Mouse (Mus musculus) adrenal gland (tissue): ENCODE measurements around the gene Pfkl.
"Not testable (repeated sequence)": the region's sequence is repeated elsewhere in the genome, so short reads cannot be mapped to it uniquely, and the experiment has no call there.

ENCODE experiments used
- intact Hi-C: fragments of 180-260 bp; cut with DNase I; formaldehyde crosslinking; loops from one replicate; pipeline ENCODE4 v1.15.1; 2025
- long read RNA-seq, 2 experiments: library from polyadenylated mRNA; unstranded; transcript quantifications; one replicate each; pipeline ENCODE4 v2.0.0; 2020; ENCODE audit warnings: borderline replicate concordance in 1 of 2; ENCODE audit not compliant: insufficient replicate concordance in 1 of 2

Gene Pfkl
- long read RNA-seq, experiment 1, transcript Pfkl-201 (22 exons, 3,730 nt): major isoform, 27 of 42 reads
- long read RNA-seq, experiment 1, partial matches to known transcripts: 8 of 42 reads
- long read RNA-seq, experiment 1, other reads (novel, unspliced or antisense): 5 of 42 reads
- long read RNA-seq, experiment 2, transcript Pfkl-201 (22 exons, 3,730 nt): major isoform, 49 of 58 reads
- long read RNA-seq, experiment 2, partial matches to known transcripts: 6 of 58 reads
- long read RNA-seq, experiment 2, other reads (novel, unspliced or antisense): 1 of 58 reads

DNA sequence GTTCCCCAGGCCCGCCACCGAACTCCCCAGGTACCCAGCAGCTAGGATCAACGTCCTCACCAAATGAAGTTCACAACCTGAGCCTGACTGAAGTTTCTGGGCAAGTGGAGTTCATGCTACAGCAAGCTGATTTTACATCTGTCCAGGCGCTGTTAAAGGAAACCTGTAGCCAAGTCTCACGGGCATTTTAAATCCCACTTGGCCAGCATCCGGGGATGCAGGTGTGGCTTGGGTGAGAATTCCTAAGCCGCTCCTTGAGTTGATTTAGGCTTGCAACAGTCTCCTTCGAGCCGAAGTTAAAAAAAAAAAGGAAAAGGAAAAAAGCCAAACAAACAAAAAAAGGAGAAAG lies at the start of gene Pfkl:
Pfkl (minus strand) TSS at position 139 of the 349 bp plus-strand sequence.
- intact Hi-C loops: no loop called here

- intact Hi-C loops: no loop called here
Measured at GRCm38 (mm10) chr10:78057056-78057455, 47.2 kb upstream of the Pfkl start.

DNA sequence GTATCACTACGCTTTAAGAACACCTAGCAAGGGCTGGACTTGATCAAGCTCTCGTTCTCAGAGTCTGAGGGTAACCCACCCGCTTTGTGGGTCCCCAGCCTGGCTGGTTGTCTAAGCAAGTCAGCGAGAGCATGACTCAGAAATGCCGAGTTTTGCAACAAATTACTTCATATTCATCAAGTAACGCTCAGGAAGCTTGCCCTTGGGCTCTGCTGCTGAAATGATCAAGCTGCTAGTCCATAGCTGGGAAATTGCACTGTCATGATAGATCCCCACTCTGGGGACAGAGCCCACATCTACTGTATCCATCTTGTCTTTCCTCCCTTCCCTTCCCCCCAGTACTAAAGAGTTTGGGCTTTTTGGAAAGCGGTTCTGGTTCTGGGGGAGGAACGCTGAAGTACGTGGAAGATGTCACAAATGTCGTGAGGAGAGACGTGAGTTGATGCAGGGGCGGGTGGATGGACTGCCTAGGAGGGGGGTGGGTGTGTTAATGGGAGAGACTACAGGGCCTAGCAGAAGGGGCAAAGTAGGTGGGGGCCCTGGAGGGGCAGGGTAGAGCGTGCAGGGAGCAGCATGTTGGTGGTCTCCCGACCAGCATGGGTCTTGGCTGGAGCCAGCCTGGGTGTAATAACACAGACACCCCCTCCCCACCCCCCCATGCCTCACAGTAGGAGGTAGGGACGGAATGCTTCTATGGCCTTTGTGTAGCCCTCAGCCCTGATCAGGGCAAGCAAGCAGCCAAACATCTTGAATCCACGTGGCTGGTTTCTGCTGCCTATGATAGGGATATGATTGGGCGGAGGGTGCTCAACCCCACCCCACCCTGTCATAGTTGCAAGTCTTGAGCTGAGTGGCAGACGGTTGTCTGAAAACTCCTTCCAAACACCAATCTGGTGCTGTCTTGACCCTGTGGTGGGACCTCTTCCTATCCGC lies 45.0 kb upstream of the Pfkl start:
- intact Hi-C loops: no loop called here

- intact Hi-C loops: no loop called here
Measured at GRCm38 (mm10) chr10:78049519-78050035, 39.7 kb upstream of the Pfkl start.

- intact Hi-C loops: no loop called here
Measured at GRCm38 (mm10) chr10:78048061-78048730, 38.3 kb upstream of the Pfkl start.

DNA sequence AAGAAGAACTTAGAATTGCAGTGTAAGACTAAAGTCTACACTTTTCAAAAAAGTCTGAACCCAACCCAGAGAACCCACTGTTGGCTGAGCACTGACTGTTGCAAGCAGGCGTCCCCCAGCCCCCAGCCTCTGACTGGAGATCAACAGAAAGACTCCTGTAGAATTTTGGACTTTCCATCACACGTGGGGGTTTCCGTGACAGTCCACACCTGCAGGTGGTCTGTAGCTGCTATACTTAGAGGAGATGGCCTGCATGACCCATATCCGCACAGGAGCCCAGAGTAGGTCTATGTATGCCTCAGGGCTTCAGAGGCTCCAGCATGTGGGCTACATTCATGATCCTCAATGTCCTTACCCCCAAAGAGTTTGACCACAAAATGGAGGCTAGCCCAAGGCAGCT lies 36.5 kb upstream of the Pfkl start:
- intact Hi-C loops: no loop called here

DNA sequence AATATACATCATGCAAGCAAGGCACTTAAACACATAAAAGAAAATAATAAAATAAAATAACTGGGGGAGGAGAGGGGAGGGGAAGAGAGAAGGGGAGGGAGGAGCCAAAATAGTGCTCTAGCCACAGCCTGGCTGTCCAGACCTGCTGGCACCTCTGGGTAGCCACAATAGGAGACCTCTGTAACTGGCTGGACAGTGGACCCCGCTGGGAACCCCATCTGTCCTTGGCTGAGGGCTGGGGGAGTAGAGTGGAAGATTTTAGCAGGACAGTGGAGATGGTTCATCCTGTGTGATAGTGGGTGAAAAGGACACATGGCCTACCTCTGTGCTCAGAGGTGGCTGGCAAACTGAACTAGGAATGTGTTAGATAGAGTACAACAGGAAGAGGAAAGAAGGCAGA lies 34.6 kb upstream of the Pfkl start:
- intact Hi-C loops: no loop called here

- intact Hi-C loops: no loop called here
Measured at GRCm38 (mm10) chr10:78043406-78043836, 33.5 kb upstream of the Pfkl start, which contains the start of gene Aire. Gene Aire, minus strand, starts transcription at chr10:78043610.

- intact Hi-C loops: no loop called here
Measured at GRCm38 (mm10) chr10:78042697-78043405, 33.0 kb upstream of the Pfkl start.

DNA sequence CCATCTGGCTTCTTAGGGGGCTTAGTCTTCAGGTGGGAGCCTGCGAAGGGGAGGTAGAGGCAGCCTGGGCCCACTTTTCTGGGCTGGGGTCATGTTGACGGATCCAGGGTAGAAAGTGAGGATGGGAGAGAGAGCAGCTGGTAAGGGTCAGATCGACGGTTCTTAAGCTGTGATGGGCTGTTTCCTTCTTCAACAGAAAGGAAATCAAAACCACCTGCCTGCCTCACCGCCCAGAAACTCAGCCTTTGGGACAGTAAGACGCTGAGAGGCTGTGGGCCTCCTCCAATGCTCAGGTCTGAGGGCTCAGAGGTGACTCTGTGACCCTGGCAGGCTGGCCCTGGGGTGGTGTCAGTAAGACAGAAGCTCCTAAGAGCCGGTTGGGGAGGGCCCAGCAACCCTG lies 32.2 kb upstream of the Pfkl start:
- intact Hi-C loops: no loop called here

DNA sequence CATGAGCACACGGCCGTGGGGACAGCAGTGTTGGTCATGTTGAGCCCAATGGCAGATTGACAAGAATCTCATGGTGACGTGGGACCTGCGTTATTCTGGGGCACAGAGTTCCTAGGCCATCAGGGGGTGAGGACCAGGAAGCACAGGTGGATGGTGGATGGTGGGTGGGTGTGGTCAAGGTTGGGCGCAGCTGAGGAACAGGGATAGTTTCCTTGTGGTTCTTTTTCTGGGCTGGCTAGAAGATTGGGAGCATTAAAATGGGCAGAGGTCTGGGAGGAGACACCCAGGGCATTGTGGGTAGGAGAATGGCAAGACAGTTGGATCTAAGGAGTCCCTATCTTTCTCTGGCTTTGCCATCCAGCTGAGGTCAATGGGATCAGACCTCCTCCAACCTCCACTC lies 31.8 kb upstream of the Pfkl start, which contains the start of gene Dnmt3l:
Dnmt3l (plus strand) TSS at position 301 of the 400 bp plus-strand sequence.
- intact Hi-C loops: no loop called here

- intact Hi-C loops: no loop called here
Measured at GRCm38 (mm10) chr10:78037139-78037538, 27.3 kb upstream of the Pfkl start.

- intact Hi-C loops: no loop called here
Measured at GRCm38 (mm10) chr10:78031987-78032386, 22.1 kb upstream of the Pfkl start.

DNA sequence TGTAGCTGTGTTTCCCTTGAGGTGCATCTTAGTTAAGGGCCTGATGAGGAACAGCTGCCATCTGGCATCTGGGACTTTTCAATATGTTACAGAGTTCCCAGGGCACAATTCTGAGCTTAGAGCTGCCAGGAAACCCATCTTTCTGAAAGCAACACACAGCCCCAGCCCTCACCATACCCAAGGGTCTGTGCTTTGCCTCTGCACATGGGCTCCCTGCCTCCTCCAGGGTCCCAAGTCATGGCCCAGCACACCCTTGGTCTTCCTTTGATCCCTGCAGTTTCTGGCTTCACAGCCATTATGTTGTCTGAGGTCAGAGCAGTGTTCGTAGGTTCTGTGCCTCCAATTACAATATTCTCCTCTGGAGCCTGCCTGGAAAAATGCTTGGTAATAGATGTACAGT lies 19.2 kb upstream of the Pfkl start:
- intact Hi-C loops: loop anchor here (5.0 kb wide), 3 partner anchors 33 to 133 kb away; no protein-coding TSS in a partner anchor

GRCm38 (mm10) chr10:78028129-78028528 lies 18.2 kb upstream of the Pfkl start:
- intact Hi-C loops: loop anchor here (5.0 kb wide), 3 partner anchors 34 to 134 kb away; no protein-coding TSS in a partner anchor

DNA sequence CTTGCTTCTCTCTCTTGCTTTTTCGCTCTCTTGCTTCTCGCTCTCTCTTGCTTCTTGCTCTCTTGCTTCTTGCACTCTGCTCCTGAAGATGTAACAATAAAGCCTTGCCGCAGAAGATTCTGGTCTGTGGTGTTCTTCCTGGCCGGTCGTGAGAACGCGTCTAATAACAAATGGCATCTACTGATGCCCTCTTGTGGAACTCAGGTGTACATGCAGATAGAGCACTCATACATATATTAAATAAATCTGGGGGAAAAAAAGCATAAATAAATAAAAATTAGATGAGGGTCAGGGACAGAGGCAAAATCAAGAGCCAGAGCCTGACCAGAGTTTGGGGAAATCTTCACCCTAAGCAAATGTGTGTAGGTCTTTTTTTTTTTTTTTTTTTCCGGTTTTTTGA lies 15.6 kb upstream of the Pfkl start:
- intact Hi-C loops: loop anchor here (5.0 kb wide), 3 partner anchors 37 to 137 kb away; no protein-coding TSS in a partner anchor

DNA sequence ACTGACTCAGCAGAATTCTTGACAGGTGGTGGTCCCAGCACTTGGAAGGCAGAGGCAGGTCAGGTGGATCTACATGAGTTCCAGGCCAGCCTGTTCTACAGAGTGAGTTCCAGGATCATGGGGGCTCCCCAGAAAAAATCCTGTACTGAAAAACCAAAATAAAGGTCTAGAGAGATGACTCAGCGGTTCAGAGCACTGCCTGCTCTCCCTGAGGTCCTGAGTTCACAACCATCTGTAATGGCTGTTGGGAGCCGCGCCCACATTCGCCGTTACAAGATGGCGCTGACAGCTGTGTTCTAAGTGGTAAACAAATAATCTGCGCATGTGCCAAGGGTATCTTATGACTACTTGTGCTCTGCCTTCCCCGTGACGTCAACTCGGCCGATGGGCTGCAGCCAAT lies 10.1 kb upstream of the Pfkl start:
- intact Hi-C loops: not testable (repeated sequence)

DNA sequence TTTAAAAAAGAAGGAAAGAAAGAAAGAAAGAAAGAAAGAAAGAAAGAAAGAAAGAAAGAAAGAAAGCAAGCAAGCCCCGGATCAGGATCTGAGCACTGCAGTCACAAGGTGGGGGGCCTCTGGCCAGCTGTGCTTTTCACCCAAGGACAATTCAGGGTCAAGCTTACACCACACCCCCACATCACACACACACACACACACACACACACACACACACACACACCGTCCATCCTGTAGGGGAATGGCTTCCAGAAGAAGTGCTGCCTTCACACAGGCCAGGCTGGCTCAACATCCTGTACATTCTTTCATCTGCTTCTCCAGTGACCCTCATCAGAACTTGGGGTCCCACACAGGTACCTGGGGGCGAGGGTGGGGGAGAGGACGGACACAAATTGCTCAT lies 9.4 kb upstream of the Pfkl start:
- intact Hi-C loops: no loop called here

DNA sequence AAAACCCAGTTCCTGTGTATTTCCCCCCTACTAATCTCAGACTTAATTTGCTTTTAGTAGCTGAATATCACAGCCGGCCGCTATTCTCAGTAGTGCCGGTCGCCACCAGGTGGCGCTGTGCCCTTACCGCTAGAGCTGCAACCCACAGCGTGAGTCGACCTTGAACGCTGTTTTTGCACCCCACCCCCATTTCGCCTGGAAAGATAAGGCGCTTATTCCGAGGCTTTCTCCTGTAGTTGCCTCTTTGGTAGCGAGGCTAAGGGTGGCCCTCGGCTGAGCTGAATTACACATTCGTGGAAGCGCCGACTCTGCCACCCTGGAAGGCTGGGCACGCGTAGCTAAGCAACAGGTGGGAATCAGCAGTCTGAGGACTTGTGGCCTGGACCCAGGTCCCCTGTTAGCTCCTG lies 8.9 kb upstream of the Pfkl start:
- intact Hi-C loops: no loop called here

DNA sequence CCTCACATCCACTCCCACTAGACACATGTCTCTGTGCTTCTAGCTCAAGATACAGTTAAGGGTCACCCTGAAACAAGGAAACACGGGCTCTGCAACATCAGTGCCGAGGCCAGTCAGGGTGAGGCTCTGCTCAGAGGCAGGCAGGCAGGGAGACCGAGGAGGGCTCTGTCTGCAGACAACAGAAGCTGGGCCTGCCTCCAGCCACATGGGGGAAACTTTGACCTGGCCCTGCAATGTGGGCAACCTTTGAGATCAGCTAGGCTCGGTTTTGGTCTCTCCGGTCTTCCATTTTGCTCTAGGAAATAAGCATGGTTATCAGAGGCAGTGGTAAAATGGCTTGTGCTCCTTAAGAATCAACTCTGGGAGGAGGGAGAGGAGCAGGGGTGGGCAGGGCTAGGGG lies 6.5 kb upstream of the Pfkl start:
- intact Hi-C loops: no loop called here

DNA sequence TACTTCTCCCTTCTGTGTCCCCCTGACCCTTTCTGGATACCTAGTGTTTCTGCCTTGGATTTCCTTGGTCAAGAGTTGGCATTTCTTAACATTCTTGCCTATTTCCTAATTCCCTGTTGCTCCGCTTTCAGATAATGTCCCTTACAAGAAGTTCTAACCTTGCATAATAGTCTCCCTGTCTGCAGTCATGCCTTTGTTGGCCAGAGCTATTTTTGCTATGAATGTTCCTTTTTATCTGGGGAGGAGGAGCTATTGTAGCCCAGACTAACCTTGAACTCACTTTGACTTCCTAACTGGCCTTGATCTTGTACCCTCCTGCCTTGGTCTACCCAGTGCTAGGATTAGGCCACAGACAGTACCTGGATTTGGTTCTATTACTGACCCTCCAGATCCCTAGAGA lies 5.6 kb upstream of the Pfkl start:
- intact Hi-C loops: no loop called here
